Mouse (Mus musculus) testis, adult 10 weeks (tissue): ENCODE data around the gene Psmc3ip. TPM values are rescaled to one million over a fixed set of nuclear protein-coding genes. Genes with fewer than 3 reads are reported as not detected.

Source experiments
- polyA plus RNA-seq: library from polyadenylated mRNA; stranded (reverse); fragments of 350-450 nt; fragmentation: Illumina TruSeq; extraction: RNeasy Lipid Tissue Mini Kit (QIAGEN cat#74804); gene quantifications from one replicate; pipeline ENCODE4 v1.2.3, GENCODE M21; 2014; ENCODE audit warnings: low read depth, low replicate concordance

The Psmc3ip gene
- polyA plus RNA-seq = 124 TPM

DNA sequence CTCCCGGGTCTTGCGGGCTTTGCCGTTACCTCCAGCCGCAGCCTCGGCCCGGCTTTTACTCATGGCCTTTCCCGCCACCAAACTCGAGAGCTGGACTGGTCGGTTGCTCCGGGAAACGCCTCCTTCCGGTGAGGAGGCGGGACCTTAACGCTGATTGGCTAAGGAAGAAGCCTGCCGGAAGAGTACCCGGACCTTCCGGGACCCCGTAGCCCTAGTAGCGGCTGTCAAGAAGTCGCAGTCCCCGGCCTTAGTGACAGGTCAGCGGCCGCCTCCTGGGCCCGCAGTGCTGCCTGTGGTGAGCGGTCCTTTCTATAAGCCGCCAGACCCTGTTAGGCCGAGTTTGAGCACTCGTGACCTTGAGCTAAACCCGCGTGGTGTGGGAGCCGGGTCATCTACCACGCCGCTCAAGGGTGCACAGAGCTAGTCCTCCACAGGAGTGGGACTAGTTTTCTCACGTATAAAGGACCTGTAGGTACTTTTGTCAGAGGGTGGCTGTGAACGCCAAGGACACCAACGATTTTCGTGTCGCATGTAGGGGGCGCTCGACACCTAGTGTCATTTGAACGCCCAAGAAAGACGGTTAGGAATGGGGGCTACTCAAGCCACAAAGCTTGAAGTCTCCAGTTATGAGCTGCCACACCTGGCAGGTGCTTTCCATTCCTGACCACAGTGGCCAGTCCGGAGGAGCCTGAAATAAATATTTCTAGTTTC is at the start of gene Psmc3ip:
Psmc3ip (minus strand) TSS at position 123 of the 711 bp plus-strand sequence.

GRCm38 (mm10) chr11:101119761-101120544 is 24.7 kb upstream of the Psmc3ip start, which contains the start of the genes Retreg3 and Tubg1:
Gene Retreg3 (minus strand): TSS chr11:101119893.
Gene Tubg1 (plus strand): TSS chr11:101119938.

GRCm38 (mm10) chr11:101086756-101087681 is 8.2 kb downstream of the Psmc3ip start, which contains the start of gene Mlx:
Gene Mlx (plus strand): TSS chr11:101087277.

GRCm38 (mm10) chr11:101082208-101083082 is 12.8 kb downstream of the Psmc3ip start, which contains the start of gene Coasy:
Gene Coasy (plus strand): TSS chr11:101082565.

DNA sequence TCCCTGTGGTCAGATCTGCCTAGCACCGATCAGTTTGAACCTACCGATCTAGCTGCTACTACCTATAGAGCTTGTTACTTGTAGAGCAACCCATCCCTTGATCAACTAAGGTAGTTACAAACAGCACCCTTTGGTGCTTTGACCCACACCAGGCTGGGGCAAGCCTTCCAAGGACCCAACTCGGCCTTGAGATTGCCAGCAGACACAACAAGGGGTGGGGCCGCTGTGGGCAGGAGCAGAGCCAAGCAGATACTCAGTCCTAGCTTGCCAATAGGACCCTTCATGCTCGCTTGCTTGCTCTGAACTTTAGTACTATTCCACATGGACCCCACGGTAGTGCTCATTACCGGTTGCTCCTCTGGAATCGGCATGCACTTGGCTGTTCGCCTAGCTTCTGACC is 17.1 kb downstream of the Psmc3ip start, which contains the start of gene Hsd17b1:
Hsd17b1 (plus strand) TSS at position 291 of the 400 bp plus-strand sequence.

GRCm38 (mm10) chr11:101069391-101070188 is 25.6 kb downstream of the Psmc3ip start, which contains the start of gene Naglu:
Gene Naglu (plus strand): TSS chr11:101070012.

Other genes starting within 250 kb of the Psmc3ip start
- gene Stat5b, start 244.7 kb downstream of the Psmc3ip start, polyA plus RNA-seq = 0.42 TPM
- gene Stat5a, start 236.1 kb downstream of the Psmc3ip start, polyA plus RNA-seq = 0.85 TPM
- 10.7 TPM for gene Stat3, start 155.9 kb downstream of the Psmc3ip start, polyA plus RNA-seq
- gene Cavin1, start 124.5 kb downstream of the Psmc3ip start, polyA plus RNA-seq = 5.4 TPM
- gene Atp6v0a1, start 86.0 kb downstream of the Psmc3ip start, polyA plus RNA-seq = 31.0 TPM
- 0.98 TPM for gene Naglu, start 25.4 kb downstream of the Psmc3ip start, polyA plus RNA-seq
- 0.62 TPM for gene Hsd17b1, start 17.0 kb downstream of the Psmc3ip start, polyA plus RNA-seq
- gene Coasy, start 12.9 kb downstream of the Psmc3ip start, polyA plus RNA-seq = 1.7 TPM
- 8.3 TPM for gene Mlx, start 8.2 kb downstream of the Psmc3ip start, polyA plus RNA-seq
- gene Retreg3, start 24.5 kb upstream of the Psmc3ip start, polyA plus RNA-seq = 14.0 TPM
- 2.5 TPM for gene Tubg1, start 24.5 kb upstream of the Psmc3ip start, polyA plus RNA-seq
- gene Tubg2, start 60.5 kb upstream of the Psmc3ip start, polyA plus RNA-seq = 0.22 TPM
- 0.13 TPM for gene Cntnap1, start 75.1 kb upstream of the Psmc3ip start, polyA plus RNA-seq
- not detected for gene Plekhh3, start 75.9 kb upstream of the Psmc3ip start, polyA plus RNA-seq
- gene Ccr10, start 80.0 kb upstream of the Psmc3ip start, polyA plus RNA-seq = not detected
- 12.7 TPM for gene Ezh1, start 131.0 kb upstream of the Psmc3ip start, polyA plus RNA-seq
- gene Ramp2, start 150.6 kb upstream of the Psmc3ip start, polyA plus RNA-seq = 1.1 TPM
- 28.3 TPM for gene Vps25, start 158.3 kb upstream of the Psmc3ip start, polyA plus RNA-seq
- gene Wnk4, start 165.1 kb upstream of the Psmc3ip start, polyA plus RNA-seq = 1.5 TPM
- gene Cntd1, start 183.6 kb upstream of the Psmc3ip start, polyA plus RNA-seq = 172 TPM
- gene Coa3, start 183.7 kb upstream of the Psmc3ip start, polyA plus RNA-seq = 4.0 TPM
- 78.8 TPM for gene Becn1, start 206.8 kb upstream of the Psmc3ip start, polyA plus RNA-seq
- gene Psme3, start 220.8 kb upstream of the Psmc3ip start, polyA plus RNA-seq = 427 TPM
- 0.48 TPM for gene Aoc2, start 229.6 kb upstream of the Psmc3ip start, polyA plus RNA-seq
- 2.1 TPM for gene Aoc3, start 235.2 kb upstream of the Psmc3ip start, polyA plus RNA-seq